Mouse (Mus musculus): ENCODE results near the gene Serpinb6e. TPM values are rescaled to one million over a fixed set of nuclear protein-coding genes. Genes with fewer than 3 reads are reported as not detected.

Gene Serpinb6e
- not detected in 2 replicates for polyA plus RNA-seq (2012; rRNA removed)

- Histone ChIP-seq H3K4me3 (ENCODE audit: insufficient read depth, low read depth, low read length) (no peak within 1 kb of the TSS), H3K36me3 (ENCODE audit: control insufficient read depth, insufficient read depth, low read length) (no peaks in the 10 kb centered on the region), H3K27ac (ENCODE audit: insufficient read depth, low read depth, low read length) (no peak within 1 kb of the TSS), H3K27me3 (replicated peaks; ENCODE audit: control insufficient read depth, insufficient read depth, low read length) (no peaks in the 10 kb centered on the region), H3K4me1 (ENCODE audit: control insufficient read depth, insufficient read depth, low read length) (no peaks in the 10 kb centered on the region)
- 64% methylated on average over 1 of the region's 1 CpGs for WGBS
- TF ChIP-seq POLR2A (IDR thresholded peaks at IDR 0.05; ENCODE audit: low read depth, low read length) (no peak), CTCF (conservative IDR thresholded peaks at IDR 0.05; ENCODE audit: insufficient read depth, insufficient read length, low read depth, low read length) (no peak)
- no peak for DNase-seq
Observed at GRCm38 (mm10) chr13:33843308-33843707, at the start of gene Serpinb6e. Gene Serpinb6e, minus strand, starts transcription at chr13:33843408.

GRCm38 (mm10) chr13:33830751-33831150, 12.5 kb downstream of the Serpinb6e start:
- 68% methylated on average over 2 of the region's 2 CpGs for WGBS
- no peaks in the 10 kb centered on the region for H3K36me3 ChIP-seq (ENCODE audit: control insufficient read depth, insufficient read depth, low read length)

GRCm38 (mm10) chr13:33823421-33823820, 19.8 kb downstream of the Serpinb6e start:
- Histone ChIP-seq H3K27me3 (replicated peaks; ENCODE audit: control insufficient read depth, insufficient read depth, low read length) (no peaks in the 10 kb centered on the region; the same call in 1 of the 2 replicates), H3K4me3 (ENCODE audit: insufficient read depth, low read depth, low read length) (no peak overlapping the region), H3K27ac (ENCODE audit: insufficient read depth, low read depth, low read length) (no peak overlapping the region), H3K4me1 (ENCODE audit: control insufficient read depth, insufficient read depth, low read length) (no peaks in the 10 kb centered on the region), H3K36me3 (ENCODE audit: control insufficient read depth, insufficient read depth, low read length) (no peaks in the 10 kb centered on the region)
- TF ChIP-seq CTCF (conservative IDR thresholded peaks at IDR 0.05; ENCODE audit: insufficient read depth, insufficient read length, low read depth, low read length) (no peak), POLR2A (IDR thresholded peaks at IDR 0.05; ENCODE audit: low read depth, low read length) (no peak)
- DNase-seq = peak; percentile 7

More at GRCm38 (mm10) chr13:33830751-33831150, 12.5 kb downstream of the Serpinb6e start:
- Histone ChIP-seq H3K27me3 (replicated peaks; ENCODE audit: control insufficient read depth, insufficient read depth, low read length) (no peaks in the 10 kb centered on the region), H3K27ac (ENCODE audit: insufficient read depth, low read depth, low read length) (no peak overlapping the region), H3K4me1 (ENCODE audit: control insufficient read depth, insufficient read depth, low read length) (no peaks in the 10 kb centered on the region), H3K4me3 (ENCODE audit: insufficient read depth, low read depth, low read length) (no peak overlapping the region)
- TF ChIP-seq POLR2A (IDR thresholded peaks at IDR 0.05; ENCODE audit: low read depth, low read length) = no peak
- no peak for DNase-seq

GRCm38 (mm10) chr13:33821490-33822143, 21.6 kb downstream of the Serpinb6e start:
- TF ChIP-seq POLR2A (IDR thresholded peaks at IDR 0.05; ENCODE audit: low read depth, low read length) = no peak
- no peak for TF ChIP-seq CTCF (conservative IDR thresholded peaks at IDR 0.05; ENCODE audit: insufficient read depth, insufficient read length, low read depth, low read length)
- 78% methylated on average over 5 of the region's 5 CpGs for WGBS
- no peak overlapping the region for H3K27ac ChIP-seq (ENCODE audit: insufficient read depth, low read depth, low read length)
- H3K4me3 ChIP-seq (ENCODE audit: insufficient read depth, low read depth, low read length) = no peak overlapping the region
- H3K27me3 ChIP-seq (replicated peaks; ENCODE audit: control insufficient read depth, insufficient read depth, low read length) = no peaks in the 10 kb centered on the region; the same call in 1 of the 2 replicates
- H3K36me3 ChIP-seq (ENCODE audit: control insufficient read depth, insufficient read depth, low read length) = no peaks in the 10 kb centered on the region
- no peak for DNase-seq
- no peaks in the 10 kb centered on the region for H3K4me1 ChIP-seq (ENCODE audit: control insufficient read depth, insufficient read depth, low read length)

Other genes with a start within 250 kb of the Serpinb6e start
- not detected in 2 replicates for gene Serpinb6d, start 182.0 kb downstream of the Serpinb6e start, polyA plus RNA-seq (2012; rRNA removed)
- 0.11 TPM in 1 of 2 replicates, not detected in the other for gene Serpinb6c, start 62.3 kb upstream of the Serpinb6e start, polyA plus RNA-seq (2012; rRNA removed)
- gene Nqo2, start 121.3 kb upstream of the Serpinb6e start, polyA plus RNA-seq (2012; rRNA removed) = 14.6 and 21.2 TPM in 2 replicates
- gene Ripk1, start 159.0 kb upstream of the Serpinb6e start, polyA plus RNA-seq (2012; rRNA removed) = 7.4 and 7.6 TPM in 2 replicates
- gene Serpinb6a, start 159.4 kb upstream of the Serpinb6e start, polyA plus RNA-seq (2012; rRNA removed) = 26.6 and 31.1 TPM in 2 replicates
- 392 and 418 TPM in 2 replicates for gene Bphl, start 194.2 kb upstream of the Serpinb6e start, polyA plus RNA-seq (2012; rRNA removed)
- gene Tubb2a, start 234.6 kb upstream of the Serpinb6e start, polyA plus RNA-seq (2012; rRNA removed) = 152 and 164 TPM in 2 replicates